Mouse (Mus musculus) heart, embryonic 16.5 days (tissue): ENCODE measurements around the gene Qsox2. TPM values are rescaled to one million over a fixed set of nuclear protein-coding genes. Genes with fewer than 3 reads are reported as not detected.
A peak's percentile ranks its signal among the peaks of the same experiment; 100 is the strongest.

Source experiments
- ATAC-seq: fragments of 200-750 bp; cut with Nextera tagmentation; replicated peaks from 2 replicates; pipeline ENCODE4 v1.8.0; 2017; ENCODE audit warnings: moderate number of reproducible peaks; ENCODE audit not compliant: insufficient read depth, low FRiP score; ENCODE audit errors: extremely low read depth
- H3K27ac ChIP-seq: fragments of 300-500 bp; sonication (generic); 2 replicates; pipeline ENCODE4 v1.5.1; 2014; ENCODE audit warnings: mild to moderate bottlenecking, low read length, control low read depth, moderate library complexity
- H3K27me3 ChIP-seq: fragments of 300-500 bp; sonication (generic); 2 replicates; pipeline ENCODE4 v1.6.1; 2014; ENCODE audit warnings: low read length, mixed read lengths; ENCODE audit not compliant: control insufficient read depth, insufficient read depth
- H3K36me3 ChIP-seq: fragments of 300-500 bp; sonication (generic); 2 replicates; pipeline ENCODE4 v1.6.1; 2014; ENCODE audit not compliant: control insufficient read depth, insufficient read depth
- H3K4me1 ChIP-seq: fragments of 300-500 bp; sonication (generic); 2 replicates; pipeline ENCODE4 v1.6.1; 2014; ENCODE audit warnings: low read length, mixed read lengths; ENCODE audit not compliant: control insufficient read depth, insufficient read depth
- H3K4me2 ChIP-seq: fragments of 300-500 bp; sonication (generic); 2 replicates; pipeline ENCODE4 v1.6.1; 2014; ENCODE audit warnings: low read depth, mild to moderate bottlenecking, control low read depth, low read length
- H3K4me3 ChIP-seq: fragments of 300-500 bp; sonication (generic); 2 replicates; pipeline ENCODE4 v1.5.1; 2014; ENCODE audit warnings: mild to moderate bottlenecking, control low read depth, low read length
- H3K9ac ChIP-seq: fragments of 300-500 bp; sonication (generic); 2 replicates; pipeline ENCODE4 v1.6.1; 2014; ENCODE audit warnings: low read length, control low read depth
- H3K9me3 ChIP-seq: fragments of 300-500 bp; sonication (generic); replicated peaks from 2 replicates; pipeline ENCODE4 v1.6.1; 2016; ENCODE audit warnings: low read length; ENCODE audit not compliant: control insufficient read depth
- WGBS: fragments of 180-500 bp; shearing (Covaris S2); extraction: QIAGEN DNeasy Blood & Tissue Kit; methylation state at CpG from one replicate; pipeline ENCODE4 v1.1.7; 2014; 5-methylcytosine and 5-hydroxymethylcytosine counted together
- polyA plus RNA-seq: library from polyadenylated mRNA; unstranded; fragments of >200 nt; fragmentation: Nextera tagmentation; extraction: Ambion mirVana; gene quantifications from 2 replicates; pipeline ENCODE4 v1.2.1, GENCODE M21; 2015

The Qsox2 gene
- polyA plus RNA-seq: 11.8 and 13.0 TPM in 2 replicates

DNA sequence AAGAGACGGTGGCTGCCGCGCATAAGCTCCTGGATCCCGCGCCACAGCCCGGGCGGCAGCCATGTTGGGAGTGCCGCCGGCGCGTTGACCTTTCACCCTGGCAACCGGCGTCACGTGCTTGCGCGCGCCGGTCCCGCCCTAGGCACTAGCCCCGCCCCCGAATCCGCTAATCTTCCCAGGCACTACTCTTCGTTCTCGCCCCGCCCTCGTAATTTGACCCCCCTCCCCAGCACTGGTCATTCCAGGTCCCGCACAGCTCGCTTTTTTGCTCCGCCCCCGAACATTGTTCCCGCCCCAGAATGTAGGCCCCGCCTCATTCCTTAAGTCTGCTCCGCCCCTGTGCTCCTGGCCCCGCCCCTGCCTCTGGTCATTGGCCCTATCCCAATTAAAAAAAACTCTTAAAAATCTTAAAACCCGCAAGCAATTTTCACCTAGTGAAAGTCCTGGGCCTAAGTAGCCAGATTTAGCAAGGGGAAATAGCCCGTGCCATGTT is at the start of gene Qsox2:
Qsox2 (minus strand) TSS at position 236 of the 493 bp plus-strand sequence.
- peak; percentile 89 for ATAC-seq
- Histone ChIP-seq H3K4me1 (peaks cover 26% of the 10 kb centered on the region), H3K9ac (peak within 1 kb of the TSS; percentile 90), H3K27me3 (no peaks in the 10 kb centered on the region), H3K36me3 (no peaks in the 10 kb centered on the region), H3K4me3 (peak within 1 kb of the TSS; percentile 92), H3K9me3 (no peaks in the 10 kb centered on the region), H3K4me2 (peak within 1 kb of the TSS; percentile 94), H3K27ac (peak within 1 kb of the TSS; percentile 74)
- 2% methylated on average over 29 of the region's 36 CpGs for WGBS

GRCm38 (mm10) chr2:26286391-26286790 is 49.1 kb upstream of the Qsox2 start:
- no peaks in the 10 kb centered on the region for H3K27me3 ChIP-seq
- 65% methylated on average over 7 of the region's 7 CpGs for WGBS

GRCm38 (mm10) chr2:26285804-26286203 is 48.5 kb upstream of the Qsox2 start:
- ATAC-seq: no peak; the same call in 1 of the 2 replicates
- 50% methylated on average over 7 of the region's 7 CpGs for WGBS

More at GRCm38 (mm10) chr2:26286391-26286790, 49.1 kb upstream of the Qsox2 start:
- ATAC-seq: no peak
- Histone ChIP-seq H3K4me2 (no peak overlapping the region), H3K4me3 (no peak overlapping the region), H3K9me3 (no peaks in the 10 kb centered on the region), H3K4me1 (0 out of 2 replicates have a peak, but pooled peaks cover 2% of the 10 kb centered on the region), H3K9ac (no peak overlapping the region), H3K27ac (no peak overlapping the region), H3K36me3 (no peaks in the 10 kb centered on the region)

DNA sequence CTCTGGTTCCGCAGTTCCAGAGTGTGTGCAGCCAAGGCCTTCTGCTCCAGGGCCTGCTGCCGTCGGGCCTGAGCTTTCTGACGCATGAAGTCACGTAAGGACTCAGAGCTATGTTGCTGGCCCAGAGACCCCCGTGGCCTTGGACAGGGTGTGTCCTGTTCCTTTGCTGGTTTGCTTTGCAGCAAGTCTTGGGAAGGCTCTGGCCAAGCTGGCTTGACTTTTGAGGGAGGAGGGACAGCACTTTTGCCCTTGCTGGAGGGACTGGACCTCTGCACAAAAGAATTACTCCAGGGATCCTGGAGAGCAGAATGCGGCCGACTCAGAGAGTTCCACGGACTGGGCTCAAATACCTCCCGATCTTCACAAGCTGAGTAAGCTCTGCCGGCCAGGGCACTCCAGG is 43.3 kb upstream of the Qsox2 start:
- no peaks in the 10 kb centered on the region for H3K27me3 ChIP-seq
- no peak overlapping the region for H3K4me2 ChIP-seq
- no peak overlapping the region for H3K4me3 ChIP-seq
- no peak overlapping the region for H3K27ac ChIP-seq
- no peaks in the 10 kb centered on the region for H3K36me3 ChIP-seq
- no peaks in the 10 kb centered on the region for H3K4me1 ChIP-seq
- no peaks in the 10 kb centered on the region for H3K9me3 ChIP-seq
- no peak for ATAC-seq
- WGBS: 77% methylated on average over 11 of the region's 11 CpGs
- H3K9ac ChIP-seq: no peak overlapping the region

More at GRCm38 (mm10) chr2:26285804-26286203, 48.5 kb upstream of the Qsox2 start:
- no peak overlapping the region for H3K9ac ChIP-seq
- no peaks in the 10 kb centered on the region for H3K36me3 ChIP-seq
- no peaks in the 10 kb centered on the region for H3K9me3 ChIP-seq
- H3K4me3 ChIP-seq: no peak overlapping the region
- H3K4me1 ChIP-seq: 0 out of 2 replicates have a peak, but pooled peaks cover 2% of the 10 kb centered on the region
- no peaks in the 10 kb centered on the region for H3K27me3 ChIP-seq
- no peak overlapping the region for H3K4me2 ChIP-seq
- H3K27ac ChIP-seq: no peak overlapping the region

DNA sequence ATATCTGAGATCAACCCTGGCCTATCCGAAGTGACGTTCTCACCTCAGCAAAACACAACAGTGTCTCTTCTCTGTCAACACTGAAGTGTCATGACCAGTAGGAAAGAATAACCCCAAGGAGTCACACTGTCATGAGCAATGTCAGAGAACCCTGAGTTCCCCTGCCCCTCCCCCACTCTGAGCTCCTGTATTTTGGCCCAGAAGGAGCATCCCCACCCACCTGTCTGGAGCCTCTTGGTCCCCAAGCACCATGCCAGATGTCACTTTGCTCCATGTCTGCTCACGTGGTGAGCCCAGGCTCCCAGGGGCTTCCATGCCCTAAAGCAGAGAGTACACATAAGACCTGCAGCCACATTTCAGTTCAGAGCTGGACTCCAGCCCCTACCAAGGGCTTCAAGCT is 42.4 kb upstream of the Qsox2 start:
- no peak overlapping the region for H3K9ac ChIP-seq
- no peaks in the 10 kb centered on the region for H3K9me3 ChIP-seq
- H3K4me1 ChIP-seq: no peaks in the 10 kb centered on the region
- ATAC-seq: no peak
- no peak overlapping the region for H3K27ac ChIP-seq
- WGBS: 74% methylated on average over 3 of the region's 3 CpGs
- H3K36me3 ChIP-seq: no peaks in the 10 kb centered on the region
- H3K4me2 ChIP-seq: no peak overlapping the region
- no peak overlapping the region for H3K4me3 ChIP-seq
- H3K27me3 ChIP-seq: no peaks in the 10 kb centered on the region

- H3K36me3 ChIP-seq: no peaks in the 10 kb centered on the region
- H3K4me3 ChIP-seq: no peak overlapping the region
- 18% methylated on average over 7 of the region's 7 CpGs for WGBS
- H3K9ac ChIP-seq: no peak overlapping the region
- no peak overlapping the region for H3K4me2 ChIP-seq
- peak; percentile 65; the same call in 1 of the 2 replicates for ATAC-seq
- no peaks in the 10 kb centered on the region for H3K27me3 ChIP-seq
- no peaks in the 10 kb centered on the region for H3K9me3 ChIP-seq
- H3K27ac ChIP-seq: no peak overlapping the region
- H3K4me1 ChIP-seq: no peaks in the 10 kb centered on the region
Observed at GRCm38 (mm10) chr2:26273611-26274010, 36.3 kb upstream of the Qsox2 start.

GRCm38 (mm10) chr2:26268216-26268615 is 30.9 kb upstream of the Qsox2 start:
- peaks cover 2% of the 10 kb centered on the region; the same call in 1 of the 2 replicates for H3K4me1 ChIP-seq
- no peak for ATAC-seq
- H3K27ac ChIP-seq: no peak overlapping the region
- 64% methylated on average over 3 of the region's 3 CpGs for WGBS
- no peaks in the 10 kb centered on the region for H3K27me3 ChIP-seq
- no peak overlapping the region for H3K4me2 ChIP-seq
- no peaks in the 10 kb centered on the region for H3K36me3 ChIP-seq
- no peak overlapping the region for H3K4me3 ChIP-seq
- H3K9me3 ChIP-seq: no peaks in the 10 kb centered on the region
- H3K9ac ChIP-seq: no peak overlapping the region

- no peaks in the 10 kb centered on the region for H3K36me3 ChIP-seq
- no peak for ATAC-seq
- H3K27me3 ChIP-seq: no peaks in the 10 kb centered on the region
- no peak overlapping the region for H3K4me2 ChIP-seq
- no peak overlapping the region for H3K4me3 ChIP-seq
- no peak overlapping the region for H3K9ac ChIP-seq
- 78% methylated on average over 10 of the region's 10 CpGs for WGBS
- H3K9me3 ChIP-seq: no peaks in the 10 kb centered on the region
- H3K4me1 ChIP-seq: peaks cover 2% of the 10 kb centered on the region; the same call in 1 of the 2 replicates
- H3K27ac ChIP-seq: no peak overlapping the region
Observed at GRCm38 (mm10) chr2:26266066-26266742, 28.9 kb upstream of the Qsox2 start.

- no peak for ATAC-seq
- Histone ChIP-seq H3K36me3 (no peaks in the 10 kb centered on the region), H3K9me3 (no peaks in the 10 kb centered on the region), H3K4me1 (peaks cover 2% of the 10 kb centered on the region; the same call in 1 of the 2 replicates), H3K27ac (no peak overlapping the region), H3K4me2 (no peak overlapping the region), H3K27me3 (no peaks in the 10 kb centered on the region), H3K4me3 (no peak overlapping the region), H3K9ac (no peak overlapping the region)
- 59% methylated on average over 2 of the region's 2 CpGs for WGBS
Observed at GRCm38 (mm10) chr2:26265095-26265494, 27.8 kb upstream of the Qsox2 start.
